Mouse (Mus musculus): Measurements from ENCODE around the gene Zfp362. TPM values are rescaled to one million over a fixed set of nuclear protein-coding genes. Genes with fewer than 3 reads are reported as not detected.

The Zfp362 gene
- polyA plus RNA-seq, 1 experiment from 2014 or later = 31.7 TPM

DNA sequence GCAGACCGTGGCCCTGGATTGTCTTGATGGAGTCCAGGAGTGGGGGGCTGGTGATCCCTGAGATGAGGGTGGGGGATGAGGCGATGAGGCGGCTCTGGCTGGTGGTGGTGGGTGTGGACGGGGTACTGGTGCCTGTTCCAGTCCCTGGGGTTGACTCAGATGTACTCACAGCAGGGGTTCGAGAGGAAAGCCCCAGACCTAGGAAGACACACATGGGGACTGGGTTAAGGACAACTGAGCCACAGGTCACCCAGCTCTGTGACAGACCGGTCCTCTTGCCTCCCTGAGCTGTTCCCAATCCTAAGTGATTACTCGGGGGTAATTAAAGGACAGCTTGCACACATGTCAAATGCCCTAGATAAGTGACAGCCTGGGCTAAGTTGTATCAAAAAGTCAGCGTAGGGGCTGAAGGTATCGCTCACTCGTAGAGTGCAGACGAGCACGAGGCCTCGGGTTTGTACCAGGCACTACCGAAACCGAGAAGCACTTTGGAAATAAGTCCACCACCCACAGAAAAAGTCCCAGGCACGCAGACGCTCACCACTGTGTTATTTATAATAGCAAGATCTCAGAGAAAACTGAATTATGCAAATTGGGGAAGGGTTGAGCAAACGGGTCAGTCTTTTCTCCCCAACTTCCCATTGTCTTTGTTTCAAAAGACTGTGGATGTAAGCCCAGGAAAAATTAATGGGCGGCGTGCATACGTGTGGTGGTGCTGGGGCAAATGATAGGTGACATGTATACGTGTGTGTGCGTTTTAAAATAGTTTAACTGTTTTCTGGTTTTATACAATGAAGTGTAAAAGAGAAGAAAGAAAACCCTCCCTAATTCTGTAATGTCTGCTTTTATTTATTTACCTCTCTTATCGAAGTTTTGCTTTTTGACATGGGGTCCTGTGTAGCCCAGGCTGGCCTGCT lies 18.6 kb downstream of the Zfp362 start:
- Histone ChIP-seq H3K27me3 (ENCODE audit: control insufficient read depth, insufficient read depth, low read length) (no peaks in the 10 kb centered on the region), H3K4me2 (no peak overlapping the region), H3K4me1 (ENCODE audit: control insufficient read depth, insufficient read depth, low read length) (no peaks in the 10 kb centered on the region; the same call in 1 of the 2 replicates), H3K9ac (ENCODE audit: low read length) (no peak overlapping the region), H3K27ac (ENCODE audit: low read depth, low read length) (no peak overlapping the region), H3K9me3 (ENCODE audit: control insufficient read depth, low read length) (no peaks in the 10 kb centered on the region), H3K36me3 (ENCODE audit: control insufficient read depth, insufficient read depth, low read length) (peaks cover 24% of the 10 kb centered on the region), H3K4me3 (ENCODE audit: low read depth, low read length) (no peak overlapping the region)
- WGBS = 91% methylated on average over 24 of the region's 24 CpGs
- ATAC-seq (ENCODE audit: low FRiP score) (no peak), DNase-seq (ENCODE audit: low spot score, missing footprints) (no peak)

DNA sequence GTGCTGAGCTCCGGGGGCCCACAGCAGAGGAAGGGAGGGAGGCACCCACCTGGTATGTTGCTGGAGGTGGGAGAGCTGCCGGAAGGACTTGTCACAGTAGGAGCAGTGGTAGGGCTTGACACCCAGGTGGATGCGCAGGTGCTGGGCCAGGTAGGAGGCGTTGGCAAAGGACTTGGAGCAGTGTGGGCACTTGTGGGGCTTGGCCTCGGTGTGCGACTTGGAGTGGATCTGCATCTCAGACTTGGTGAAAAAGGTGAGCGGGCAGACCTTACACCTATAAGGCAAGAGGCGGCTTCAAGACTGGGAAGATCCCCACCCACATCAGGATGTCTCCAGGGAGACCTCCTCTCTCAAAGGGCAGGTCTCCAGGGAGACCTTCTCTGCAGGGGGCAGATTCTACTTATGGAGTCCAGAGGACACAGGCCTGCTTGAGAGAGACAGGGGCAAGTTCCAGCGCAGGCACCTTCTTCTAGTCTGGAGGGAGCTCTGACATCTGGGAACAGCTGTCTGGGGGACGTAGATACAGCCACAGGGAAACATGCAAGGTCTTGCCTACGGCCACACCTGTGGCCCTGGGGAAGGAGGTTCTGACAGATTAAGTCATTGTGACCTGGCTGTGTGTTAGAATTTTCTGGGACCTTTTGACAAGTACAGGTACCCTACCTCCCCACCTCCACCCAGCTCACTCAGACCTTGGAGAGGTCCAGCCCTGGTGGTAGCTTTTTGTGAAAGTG lies 19.8 kb downstream of the Zfp362 start:
- H3K9ac ChIP-seq (ENCODE audit: low read length) = no peak overlapping the region
- no peaks in the 10 kb centered on the region for H3K27me3 ChIP-seq (ENCODE audit: control insufficient read depth, insufficient read depth, low read length)
- no peaks in the 10 kb centered on the region; the same call in 1 of the 2 replicates for H3K4me1 ChIP-seq (ENCODE audit: control insufficient read depth, insufficient read depth, low read length)
- H3K36me3 ChIP-seq (ENCODE audit: control insufficient read depth, insufficient read depth, low read length) = peaks cover 24% of the 10 kb centered on the region
- H3K27ac ChIP-seq (ENCODE audit: low read depth, low read length) = no peak overlapping the region
- no peaks in the 10 kb centered on the region for H3K9me3 ChIP-seq (ENCODE audit: control insufficient read depth, low read length)
- ATAC-seq (ENCODE audit: low FRiP score) (no peak), DNase-seq (ENCODE audit: low spot score, missing footprints) (no peak)
- H3K4me2 ChIP-seq = no peak overlapping the region
- WGBS = 94% methylated on average over 11 of the region's 11 CpGs
- no peak overlapping the region for H3K4me3 ChIP-seq (ENCODE audit: low read depth, low read length)

DNA sequence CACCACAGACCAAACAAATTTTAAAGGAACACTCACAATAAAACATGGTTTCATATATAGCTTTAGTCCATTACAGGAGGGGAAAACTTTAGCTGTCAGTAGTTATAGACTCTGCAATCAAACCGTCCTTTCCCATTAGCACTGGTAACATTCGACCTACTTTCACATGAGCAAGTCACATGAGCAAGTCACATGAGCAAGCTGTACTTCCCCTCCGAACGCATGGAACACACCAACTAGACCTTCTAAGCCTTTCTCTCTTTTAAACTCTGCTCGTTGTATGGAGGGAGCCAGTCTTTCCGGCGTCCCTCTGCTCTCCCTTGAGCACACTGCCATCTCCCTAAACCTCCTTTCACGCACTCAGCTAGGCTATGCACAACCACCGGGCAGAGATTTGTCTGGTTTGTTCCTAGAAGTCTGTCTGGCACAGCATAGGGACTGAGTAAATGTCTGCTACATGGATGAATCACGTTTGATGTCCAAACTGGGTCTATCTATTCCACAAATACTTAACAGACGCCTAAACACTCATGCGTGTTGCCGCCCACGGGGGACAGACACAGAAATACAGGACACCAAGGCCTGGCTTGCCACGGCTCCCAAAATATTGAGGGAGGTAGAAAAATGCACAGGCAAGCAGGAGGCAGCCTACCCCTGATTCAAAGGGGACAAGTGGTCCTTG lies 20.8 kb downstream of the Zfp362 start:
- 92% methylated on average over 15 of the region's 15 CpGs for WGBS
- Histone ChIP-seq H3K4me3 (ENCODE audit: low read depth, low read length) (no peak overlapping the region), H3K4me2 (no peak overlapping the region)

DNA sequence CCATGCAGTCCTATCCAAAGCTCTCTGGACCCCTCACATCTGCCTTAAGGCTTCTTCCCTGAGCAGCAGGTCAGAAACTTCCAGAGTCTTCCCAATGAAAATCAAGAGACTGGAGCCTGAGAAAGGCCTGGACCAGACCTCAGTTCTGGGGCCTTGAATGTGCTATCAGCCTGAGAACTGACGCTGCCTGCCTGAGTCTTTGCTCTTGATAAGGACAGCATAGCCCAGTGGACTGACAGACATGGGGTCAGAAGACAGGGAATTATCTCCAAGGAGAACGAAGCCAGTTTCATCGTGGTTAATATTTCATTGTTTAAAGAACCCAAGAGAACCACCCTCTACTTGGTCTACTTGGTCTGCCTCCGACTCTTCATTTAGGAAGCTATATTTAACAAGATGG lies 23.2 kb downstream of the Zfp362 start:
- H3K4me1 ChIP-seq (ENCODE audit: control insufficient read depth, insufficient read depth, low read length) = no peaks in the 10 kb centered on the region
- H3K4me2 ChIP-seq = no peak overlapping the region
- no peak for ATAC-seq (ENCODE audit: low FRiP score)
- WGBS = 83% methylated on average over 4 of the region's 4 CpGs
- H3K27me3 ChIP-seq (ENCODE audit: control insufficient read depth, insufficient read depth, low read length) = no peaks in the 10 kb centered on the region
- H3K27ac ChIP-seq (ENCODE audit: low read depth, low read length) = no peak overlapping the region
- no peaks in the 10 kb centered on the region for H3K9me3 ChIP-seq (ENCODE audit: control insufficient read depth, low read length)
- DNase-seq (ENCODE audit: low spot score, missing footprints) = no peak
- H3K36me3 ChIP-seq (ENCODE audit: control insufficient read depth, insufficient read depth, low read length) = peaks cover 24% of the 10 kb centered on the region
- H3K9ac ChIP-seq (ENCODE audit: low read length) = no peak overlapping the region
- no peak overlapping the region for H3K4me3 ChIP-seq (ENCODE audit: low read depth, low read length)

More for the DNA sequence above, 20.8 kb downstream of the Zfp362 start:
- ATAC-seq (ENCODE audit: low FRiP score) = no peak
- no peaks in the 10 kb centered on the region for H3K4me1 ChIP-seq (ENCODE audit: control insufficient read depth, insufficient read depth, low read length)
- H3K9me3 ChIP-seq (ENCODE audit: control insufficient read depth, low read length) = no peaks in the 10 kb centered on the region
- peaks cover 24% of the 10 kb centered on the region for H3K36me3 ChIP-seq (ENCODE audit: control insufficient read depth, insufficient read depth, low read length)
- no peak overlapping the region for H3K9ac ChIP-seq (ENCODE audit: low read length)
- DNase-seq (ENCODE audit: low spot score, missing footprints) = no peak
- H3K27ac ChIP-seq (ENCODE audit: low read depth, low read length) = no peak overlapping the region
- no peaks in the 10 kb centered on the region for H3K27me3 ChIP-seq (ENCODE audit: control insufficient read depth, insufficient read depth, low read length)

DNA sequence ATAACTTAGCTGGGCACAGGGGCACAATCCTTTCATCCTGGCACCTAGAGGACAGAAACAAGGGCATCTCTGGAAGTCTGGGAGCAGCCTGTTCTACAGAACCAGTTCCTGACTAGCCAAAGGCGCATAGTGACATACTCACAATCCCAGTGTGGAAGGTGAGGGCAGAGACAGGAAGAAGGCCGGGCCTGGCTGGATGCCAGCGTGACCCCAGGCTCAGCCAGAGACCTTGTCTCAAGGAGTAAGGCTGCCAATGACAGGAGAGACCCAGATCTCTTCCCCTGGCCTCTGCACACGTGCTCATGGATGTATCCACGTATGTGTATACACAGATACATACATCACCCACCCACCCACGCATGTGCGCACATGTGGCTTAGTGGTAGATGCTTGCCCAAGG lies 23.8 kb downstream of the Zfp362 start:
- Histone ChIP-seq H3K4me3 (ENCODE audit: low read depth, low read length) (no peak overlapping the region), H3K9me3 (ENCODE audit: control insufficient read depth, low read length) (no peaks in the 10 kb centered on the region), H3K27me3 (ENCODE audit: control insufficient read depth, insufficient read depth, low read length) (no peaks in the 10 kb centered on the region), H3K4me1 (ENCODE audit: control insufficient read depth, insufficient read depth, low read length) (no peaks in the 10 kb centered on the region), H3K27ac (ENCODE audit: low read depth, low read length) (no peak overlapping the region), H3K9ac (ENCODE audit: low read length) (no peak overlapping the region), H3K36me3 (ENCODE audit: control insufficient read depth, insufficient read depth, low read length) (peaks cover 24% of the 10 kb centered on the region), H3K4me2 (no peak overlapping the region)
- no peak for ATAC-seq (ENCODE audit: low FRiP score)
- DNase-seq (ENCODE audit: low spot score, missing footprints) = no peak
- WGBS = 94% methylated on average over 7 of the region's 7 CpGs

DNA sequence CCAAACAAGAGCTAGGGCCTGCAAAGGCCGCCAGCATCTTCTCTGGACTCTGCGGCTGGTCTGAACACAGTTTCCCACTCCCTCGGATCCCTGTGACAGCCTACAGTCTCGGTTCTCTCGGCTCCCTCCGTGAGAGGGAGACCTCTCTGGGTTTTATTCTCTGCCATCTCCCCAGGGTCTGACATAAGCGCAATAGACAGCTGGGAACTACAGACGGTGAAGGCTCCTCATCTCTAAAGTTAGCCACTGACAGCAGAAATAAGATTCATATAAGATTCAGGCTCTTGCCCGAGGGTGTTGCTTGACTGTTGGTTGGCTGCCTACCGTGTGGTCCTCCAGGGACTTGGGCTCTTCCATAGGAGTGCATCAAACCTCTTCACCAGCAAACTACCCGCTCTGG lies 28.3 kb downstream of the Zfp362 start:
- Histone ChIP-seq H3K4me2 (no peak overlapping the region), H3K4me1 (ENCODE audit: control insufficient read depth, insufficient read depth, low read length) (no peaks in the 10 kb centered on the region), H3K9ac (ENCODE audit: low read length) (no peak overlapping the region), H3K27me3 (ENCODE audit: control insufficient read depth, insufficient read depth, low read length) (no peaks in the 10 kb centered on the region), H3K36me3 (ENCODE audit: control insufficient read depth, insufficient read depth, low read length) (peaks cover 22% of the 10 kb centered on the region), H3K9me3 (ENCODE audit: control insufficient read depth, low read length) (no peaks in the 10 kb centered on the region), H3K27ac (ENCODE audit: low read depth, low read length) (no peak overlapping the region), H3K4me3 (ENCODE audit: low read depth, low read length) (no peak overlapping the region)
- DNase-seq (ENCODE audit: low spot score, missing footprints) = no peak
- WGBS = 84% methylated on average over 11 of the region's 11 CpGs
- ATAC-seq (ENCODE audit: low FRiP score) = no peak

DNA sequence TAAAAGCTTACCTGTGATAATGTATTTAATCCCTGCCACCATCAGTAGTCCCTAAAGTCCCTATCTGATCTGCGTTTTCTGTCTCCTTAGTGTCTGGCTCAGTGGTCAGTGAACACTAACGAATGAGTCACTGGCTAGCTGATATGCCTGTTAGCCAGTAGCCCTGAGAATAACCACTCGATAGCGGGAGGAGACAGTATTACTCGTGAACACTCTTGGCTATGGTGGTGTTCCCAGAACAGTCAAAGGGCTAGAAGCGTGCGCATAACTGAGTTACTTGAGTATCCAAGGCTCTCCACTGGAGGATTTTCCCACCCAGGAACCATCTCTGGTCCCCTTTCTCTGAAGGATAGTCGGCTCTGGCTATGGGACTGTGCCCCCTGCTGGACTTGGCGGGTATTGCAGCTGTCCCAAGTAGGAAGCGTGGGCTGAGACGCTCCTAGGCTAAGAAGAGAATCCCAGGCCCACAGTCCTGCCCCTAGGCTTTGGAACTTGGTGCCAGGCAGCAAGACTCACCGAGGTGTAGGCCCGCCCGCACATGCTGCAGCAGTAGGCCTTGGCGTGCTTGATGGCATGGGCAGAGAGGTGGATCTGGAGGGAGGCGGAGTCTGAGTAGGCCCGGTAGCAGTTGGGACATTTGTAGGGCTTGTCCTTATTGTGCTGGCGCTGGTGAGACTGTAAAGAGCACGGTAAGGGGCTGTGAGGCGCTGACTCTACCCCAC lies 29.1 kb downstream of the Zfp362 start:
- H3K36me3 ChIP-seq (ENCODE audit: control insufficient read depth, insufficient read depth, low read length) = peaks cover 26% of the 10 kb centered on the region
- no peak overlapping the region for H3K27ac ChIP-seq (ENCODE audit: low read depth, low read length)
- WGBS = 43% methylated on average over 20 of the region's 20 CpGs
- DNase-seq (ENCODE audit: low spot score, missing footprints) = peak; percentile 99
- H3K4me1 ChIP-seq (ENCODE audit: control insufficient read depth, insufficient read depth, low read length) = no peaks in the 10 kb centered on the region
- H3K9ac ChIP-seq (ENCODE audit: low read length) = no peak overlapping the region
- H3K27me3 ChIP-seq (ENCODE audit: control insufficient read depth, insufficient read depth, low read length) = no peaks in the 10 kb centered on the region
- no peak overlapping the region for H3K4me2 ChIP-seq
- no peaks in the 10 kb centered on the region for H3K9me3 ChIP-seq (ENCODE audit: control insufficient read depth, low read length)
- no peak overlapping the region for H3K4me3 ChIP-seq (ENCODE audit: low read depth, low read length)
- peak; percentile 72 for ATAC-seq (ENCODE audit: low FRiP score)

DNA sequence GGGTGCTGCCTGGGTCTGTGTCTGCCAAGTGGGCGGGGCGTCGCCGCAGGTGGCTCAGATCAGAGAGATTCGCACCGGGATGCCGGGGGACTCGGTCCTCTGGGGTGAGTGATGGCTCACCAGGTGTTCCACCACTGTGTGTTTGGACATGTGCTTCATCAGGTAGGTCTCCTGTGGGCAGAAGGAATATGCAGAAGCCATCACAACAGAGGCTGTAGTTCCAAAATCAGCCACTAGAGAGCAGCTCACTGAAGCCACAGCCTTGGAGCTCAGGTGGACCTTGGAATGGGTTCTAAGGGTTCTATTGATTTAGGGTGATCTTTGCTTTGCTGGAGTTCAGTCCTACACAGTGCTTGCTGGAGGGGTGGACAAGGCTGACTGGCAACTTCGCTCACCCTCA lies 31.4 kb downstream of the Zfp362 start:
- no peak for ATAC-seq (ENCODE audit: low FRiP score)

More for the DNA sequence above, 31.4 kb downstream of the Zfp362 start:
- H3K9me3 ChIP-seq (ENCODE audit: control insufficient read depth, low read length) = no peaks in the 10 kb centered on the region
- no peaks in the 10 kb centered on the region for H3K27me3 ChIP-seq (ENCODE audit: control insufficient read depth, insufficient read depth, low read length)
- no peak overlapping the region for H3K4me3 ChIP-seq (ENCODE audit: low read depth, low read length)
- no peak overlapping the region for H3K4me2 ChIP-seq
- peaks cover 26% of the 10 kb centered on the region for H3K36me3 ChIP-seq (ENCODE audit: control insufficient read depth, insufficient read depth, low read length)
- H3K27ac ChIP-seq (ENCODE audit: low read depth, low read length) = no peak overlapping the region
- WGBS = 96% methylated on average over 9 of the region's 9 CpGs
- H3K4me1 ChIP-seq (ENCODE audit: control insufficient read depth, insufficient read depth, low read length) = no peaks in the 10 kb centered on the region
- peak; percentile 95 for DNase-seq (ENCODE audit: low spot score, missing footprints)
- H3K9ac ChIP-seq (ENCODE audit: low read length) = no peak overlapping the region
